Mouse (Mus musculus) ES-E14 (cell line): ENCODE measurements at regions not wholly inside any gene's neighbourhood (a gene's known extent, or its start where the extent isn't known, plus 50 kb on each side); places are given as distances from the start of the nearest gene placed in this dataset.

Experiments used
- DNase-seq: peaks from one replicate; pipeline ENCODE4 v3.0.0-alpha.2; 2013; ENCODE audit warnings: low read depth, low spot score
- H3K27ac ChIP-seq: 2 replicates; pipeline ENCODE4 v1.5.1; 2012; ENCODE audit warnings: low read depth, mild to moderate bottlenecking, low read length, moderate library complexity, mixed read lengths; ENCODE audit not compliant: poor library complexity, insufficient read depth, severe bottlenecking
- H3K36me3 ChIP-seq: 2 replicates; pipeline ENCODE4 v1.6.1; 2012; ENCODE audit warnings: mild to moderate bottlenecking, low read length, moderate library complexity, mixed read lengths; ENCODE audit not compliant: control insufficient read depth, poor library complexity, insufficient read depth, severe bottlenecking
- H3K4me1 ChIP-seq, 2 experiments: fragments of 150-350 bp in 1 of 2; sonication (generic) in 1 of 2; 2 replicates each; pipeline ENCODE4 v1.6.1; 2012; ENCODE audit warnings: low read length in 2 of 2, mild to moderate bottlenecking in 1 of 2, mixed read lengths in 1 of 2; ENCODE audit not compliant: control insufficient read depth in 2 of 2, insufficient read depth in 2 of 2, poor library complexity in 1 of 2
- H3K4me3 ChIP-seq, 2 experiments: fragments of 150-350 bp in 1 of 2; sonication (generic) in 1 of 2; 2 replicates each; pipeline ENCODE4 v1.5.1; 2012; ENCODE audit warnings: low read length in 2 of 2, low read depth in 1 of 2, mild to moderate bottlenecking in 1 of 2, mixed read lengths in 1 of 2; ENCODE audit not compliant: insufficient read depth in 1 of 2, poor library complexity in 1 of 2, severe bottlenecking in 1 of 2
- H3K9ac ChIP-seq: 2 replicates; pipeline ENCODE4 v1.6.1; 2012; ENCODE audit warnings: low read depth, mild to moderate bottlenecking, low read length, mixed read lengths; ENCODE audit not compliant: poor library complexity, insufficient read depth, severe bottlenecking
- H3K9me3 ChIP-seq: fragments of 150-350 bp; sonication (generic); 2 replicates; pipeline ENCODE4 v1.6.1; 2012; ENCODE audit warnings: low read depth, mild to moderate bottlenecking, low read length; ENCODE audit not compliant: control insufficient read depth, insufficient read depth
- CHD2 ChIP-seq: IDR thresholded peaks from 2 replicates; pipeline ENCODE4 v1.6.1; 2014; ENCODE audit warnings: mild to moderate bottlenecking, low read depth, low read length, inconsistent platforms
- HCFC1 ChIP-seq: IDR thresholded peaks from 2 replicates; pipeline ENCODE4 v1.6.1; 2012; ENCODE audit warnings: low read length, inconsistent platforms, borderline replicate concordance; ENCODE audit not compliant: insufficient read depth
- MAFK ChIP-seq: IDR thresholded peaks from 2 replicates; pipeline ENCODE4 v1.6.1; 2014; ENCODE audit warnings: mild to moderate bottlenecking, low read depth, low read length, inconsistent platforms; ENCODE audit not compliant: insufficient read depth
- ZC3H11A ChIP-seq: IDR thresholded peaks from 2 replicates; pipeline ENCODE4 v1.6.1; 2012; ENCODE audit warnings: low read depth, mild to moderate bottlenecking, inconsistent platforms, low read length, borderline replicate concordance
- ZNF384 ChIP-seq: IDR thresholded peaks from 2 replicates; pipeline ENCODE4 v1.6.1; 2012; ENCODE audit warnings: low read depth, low read length, inconsistent platforms
- in situ Hi-C, 2 experiments: fragments of 600-800 bp; cut with MboI; formaldehyde crosslinking; loops; one replicate each; pipeline ENCODE4 v1.15.1; 2025; ENCODE audit warnings: low sequenced_read_pairs in 2 of 2, inconsistent platforms in 1 of 2; ENCODE audit not compliant: unreplicated experiment in 2 of 2

- TF ChIP-seq HCFC1, result no peak
- TF ChIP-seq MAFK, result no peak
- no peak for TF ChIP-seq ZC3H11A
- no peak for TF ChIP-seq CHD2
- TF ChIP-seq ZNF384, result no peak
- Histone ChIP-seq H3K9me3 (no peaks in the 10 kb centered on the region), H3K9ac (no peak overlapping the region), H3K27ac (no peak overlapping the region), H3K36me3 (no peaks in the 10 kb centered on the region), H3K4me1 (no peaks in the 10 kb centered on the region), H3K4me3 (no peak overlapping the region)
- in situ Hi-C loops, result no loop called here
- DNase-seq, result peak; percentile 41
These were observed 556.7 kb upstream of the Adgrl2 start for GRCm38 (mm10) chr3:149547045-149547444.

DNA sequence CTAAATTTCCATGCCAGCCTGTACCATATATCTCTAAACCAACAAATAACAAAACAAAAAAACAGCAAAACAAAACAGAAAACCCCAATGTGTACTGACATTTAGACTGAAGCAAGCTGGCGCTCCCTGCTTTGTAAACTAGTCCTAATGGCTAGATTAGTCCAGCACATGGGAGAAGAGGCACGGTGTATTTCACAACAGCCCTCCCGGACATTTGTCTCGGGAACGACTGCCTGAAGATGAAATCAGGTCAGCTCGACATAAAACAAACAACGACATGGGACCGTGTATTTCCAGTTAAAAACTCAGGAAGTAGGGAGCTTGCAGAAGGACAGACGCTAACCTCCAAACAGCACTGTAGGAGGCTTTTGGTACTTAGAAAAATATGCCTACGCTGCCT is 555.9 kb upstream of the Adgrl2 start:
- Histone ChIP-seq H3K4me1 (no peaks in the 10 kb centered on the region), H3K27ac (no peak overlapping the region)

GRCm38 (mm10) chr3:149534183-149534582 is 543.8 kb upstream of the Adgrl2 start:
- no peak overlapping the region for H3K27ac ChIP-seq
- DNase-seq, result no peak
- H3K4me1 ChIP-seq, result no peaks in the 10 kb centered on the region
- TF ChIP-seq HCFC1, result no peak
- in situ Hi-C loops, result no loop called here
- H3K4me3 ChIP-seq, result no peak overlapping the region
- H3K9ac ChIP-seq, result no peak overlapping the region
- H3K36me3 ChIP-seq, result no peaks in the 10 kb centered on the region
- H3K9me3 ChIP-seq, result no peaks in the 10 kb centered on the region

More for the DNA sequence above, 555.9 kb upstream of the Adgrl2 start:
- Histone ChIP-seq H3K9me3 (no peaks in the 10 kb centered on the region), H3K9ac (no peak overlapping the region), H3K4me3 (no peak overlapping the region), H3K36me3 (no peaks in the 10 kb centered on the region)
- in situ Hi-C loops, result no loop called here
- DNase-seq, result no peak
- TF ChIP-seq MAFK, result no peak
- no peak for TF ChIP-seq HCFC1
- TF ChIP-seq ZNF384, result no peak
- no peak for TF ChIP-seq CHD2
- TF ChIP-seq ZC3H11A, result no peak

- in situ Hi-C loops, result no loop called here
- H3K9ac ChIP-seq, result no peak overlapping the region
- DNase-seq, result no peak
- H3K4me1 ChIP-seq, result no peaks in the 10 kb centered on the region
- no peak for TF ChIP-seq HCFC1
- TF ChIP-seq CHD2, result no peak
- TF ChIP-seq MAFK, result no peak
- TF ChIP-seq ZC3H11A, result no peak
- TF ChIP-seq ZNF384, result no peak
- no peak overlapping the region for H3K27ac ChIP-seq
- no peaks in the 10 kb centered on the region for H3K9me3 ChIP-seq
- H3K36me3 ChIP-seq, result no peaks in the 10 kb centered on the region
- no peak overlapping the region for H3K4me3 ChIP-seq
These were observed 539.8 kb upstream of the Adgrl2 start for GRCm38 (mm10) chr3:149530026-149530607.

DNA sequence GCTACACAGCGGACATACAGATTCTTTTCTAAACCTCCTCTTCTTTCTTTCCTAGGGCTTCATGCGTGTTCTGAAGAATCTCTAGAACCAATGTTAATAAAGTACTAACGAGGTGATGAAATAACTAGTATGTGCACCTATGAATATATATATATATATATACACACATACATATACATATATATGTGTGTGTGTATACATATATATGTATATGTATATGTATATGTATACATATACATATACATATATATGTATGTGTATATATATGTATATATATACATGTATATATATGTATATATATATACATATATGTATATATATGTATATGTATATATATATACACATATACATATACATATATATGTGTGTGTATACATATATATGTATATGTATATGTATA is 536.2 kb upstream of the Adgrl2 start:
- Histone ChIP-seq H3K4me3 (no peak overlapping the region), H3K27ac (no peak overlapping the region), H3K36me3 (no peaks in the 10 kb centered on the region), H3K9me3 (no peaks in the 10 kb centered on the region), H3K9ac (no peak overlapping the region), H3K4me1 (no peaks in the 10 kb centered on the region)
- in situ Hi-C loops, result no loop called here
- no peak for DNase-seq
- no peak for TF ChIP-seq CHD2
- TF ChIP-seq MAFK, result no peak
- TF ChIP-seq ZC3H11A, result no peak
- TF ChIP-seq ZNF384, result no peak
- no peak for TF ChIP-seq HCFC1
